Mouse (Mus musculus): ENCODE data around the gene Trim65. TPM values are rescaled to one million over a fixed set of nuclear protein-coding genes. Genes with fewer than 3 reads are reported as not detected.
A peak's percentile ranks its signal among the peaks of the same experiment; 100 is the strongest.
"Not testable (repeated sequence)": the region's sequence is repeated elsewhere in the genome, so short reads cannot be mapped to it uniquely, and the experiment has no call there.

The Trim65 gene
- total RNA-seq, 1 experiment from 2014 or later = 8.6 TPM

DNA sequence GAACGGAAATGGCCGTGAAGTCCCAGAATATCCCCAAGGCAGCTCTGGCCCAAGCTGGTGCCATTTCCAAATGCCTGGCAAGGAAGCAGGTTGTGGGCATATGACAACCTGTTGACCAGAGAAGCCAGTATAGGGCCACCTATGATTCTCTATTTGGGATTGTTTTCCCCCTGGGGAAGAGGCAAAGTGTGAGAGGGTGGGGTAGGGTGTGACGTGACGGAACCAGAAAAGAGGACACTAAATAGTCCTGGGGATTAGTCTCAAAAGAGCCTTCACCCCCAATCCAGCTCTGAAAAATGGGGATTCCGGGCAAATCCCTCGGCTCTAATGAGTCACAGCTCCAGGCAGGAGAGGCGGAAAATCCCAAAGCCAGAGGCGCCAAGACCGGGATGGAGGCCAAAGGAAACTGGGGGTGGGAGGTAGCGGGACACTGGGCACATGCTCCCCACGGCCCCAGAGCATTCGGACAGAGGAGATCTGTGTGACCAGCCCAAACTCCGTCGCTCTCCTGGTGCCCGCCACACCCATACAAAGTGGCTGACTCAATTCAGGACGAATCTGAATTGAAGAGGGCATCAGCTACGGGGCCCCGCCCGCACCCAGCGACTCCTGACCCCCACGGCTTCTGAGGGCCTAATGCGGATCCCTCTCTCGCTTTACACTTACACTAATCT is 22.3 kb downstream of the Trim65 start:
- peak; percentile 65 for DNase-seq

DNA sequence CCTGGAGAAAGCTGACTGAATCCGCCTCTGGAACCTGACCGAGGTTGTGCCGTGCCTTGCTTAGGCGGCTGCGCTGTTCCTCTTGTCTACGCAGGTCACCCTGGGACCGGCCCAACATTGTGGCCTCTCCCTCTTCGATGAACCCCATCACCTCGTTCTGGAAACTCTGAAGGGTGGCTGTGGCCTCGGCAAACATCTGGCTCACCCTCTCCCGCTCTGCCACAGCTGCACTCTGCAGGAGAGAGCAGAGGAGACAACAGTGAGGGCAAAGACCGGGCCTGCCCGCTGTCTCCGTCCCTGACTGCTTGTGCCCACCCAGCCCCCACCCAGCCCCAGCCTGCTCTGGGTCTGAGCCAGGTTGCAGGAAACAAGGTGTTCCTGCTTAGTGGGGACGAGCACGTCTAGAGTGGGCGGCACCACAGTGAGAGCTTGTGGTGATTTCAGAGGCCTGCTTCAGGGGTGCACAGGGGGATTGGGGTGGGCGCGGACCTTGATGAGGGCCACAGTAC is 23.1 kb downstream of the Trim65 start:
- no peak for DNase-seq

DNA sequence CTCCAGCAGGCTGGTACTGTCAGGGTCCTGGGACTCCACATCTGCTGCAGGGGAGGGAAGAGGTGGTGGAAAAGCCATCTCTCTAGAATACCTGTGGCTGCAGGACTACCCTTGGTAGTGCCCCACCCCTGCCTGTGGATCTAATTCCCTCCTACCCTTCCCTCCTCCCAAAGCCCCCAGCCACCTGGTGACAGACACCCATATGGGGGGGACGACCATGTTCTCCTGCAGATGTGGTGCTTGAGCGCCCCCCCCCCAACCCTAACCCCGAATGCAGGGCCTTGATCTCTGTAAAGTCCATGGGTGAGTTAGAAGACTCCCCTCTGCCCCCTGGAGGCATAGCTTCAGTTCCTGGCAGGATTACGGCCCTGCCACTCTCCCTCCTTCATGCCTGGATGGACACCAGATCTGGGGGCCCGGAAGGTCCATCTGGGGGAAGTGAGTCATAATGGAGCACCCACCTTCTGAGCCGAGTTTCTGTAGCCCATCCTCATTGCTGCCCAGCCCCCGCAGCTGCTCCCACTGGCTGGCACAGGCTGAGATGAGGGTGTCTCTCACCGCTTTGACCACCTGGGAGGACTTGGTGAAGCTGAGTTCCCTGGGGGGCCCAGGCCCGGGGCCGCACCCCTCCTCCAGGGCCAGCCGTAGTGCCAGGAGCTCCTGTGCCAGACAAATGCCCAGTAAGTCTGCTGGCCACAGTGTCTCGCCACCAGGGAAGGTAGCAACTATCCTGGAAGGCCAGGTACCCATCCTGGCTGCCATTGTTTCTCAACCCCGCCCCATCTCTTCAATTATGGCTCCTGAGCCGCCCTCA is 23.8 kb downstream of the Trim65 start:
- DNase-seq = no peak

DNA sequence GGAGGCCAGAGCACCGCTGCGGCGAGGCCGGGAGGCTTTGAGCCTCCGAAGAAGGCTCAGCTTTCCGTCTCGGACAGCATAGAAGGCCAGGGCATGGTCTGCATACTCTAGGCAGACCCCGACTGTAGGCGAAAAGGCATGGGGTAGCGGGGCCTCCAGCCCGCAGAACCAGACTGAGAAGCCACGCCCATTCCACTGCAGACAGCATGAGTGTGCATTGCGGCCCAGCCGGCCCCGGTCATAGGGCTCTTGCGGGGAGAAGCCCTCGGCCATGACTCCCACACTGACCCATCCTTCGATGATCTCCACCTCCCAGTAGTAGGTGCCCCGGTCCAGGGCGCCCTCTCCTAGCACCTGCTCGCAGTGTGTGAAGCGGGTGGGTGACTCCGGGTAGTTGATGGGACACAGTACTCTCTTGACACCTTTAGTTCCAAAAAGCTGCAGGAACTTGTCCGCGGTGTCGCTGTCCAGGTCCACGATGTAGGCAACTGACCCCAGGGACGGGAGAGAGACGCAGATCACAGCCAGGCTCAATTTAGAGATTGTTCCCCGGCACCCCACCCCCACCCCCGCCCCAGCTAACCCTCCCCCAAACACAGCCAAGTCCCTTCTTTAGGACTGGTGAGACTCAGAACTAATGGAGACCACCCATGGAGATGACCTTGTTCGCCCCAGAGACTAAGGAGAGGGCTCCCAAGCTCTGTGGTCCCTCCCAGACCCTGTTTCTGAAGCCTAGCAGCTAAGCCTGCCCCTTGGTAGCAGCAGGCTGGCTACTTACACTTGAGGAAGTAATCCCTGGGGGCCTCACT is 24.6 kb downstream of the Trim65 start:
- DNase-seq = no peak

DNA sequence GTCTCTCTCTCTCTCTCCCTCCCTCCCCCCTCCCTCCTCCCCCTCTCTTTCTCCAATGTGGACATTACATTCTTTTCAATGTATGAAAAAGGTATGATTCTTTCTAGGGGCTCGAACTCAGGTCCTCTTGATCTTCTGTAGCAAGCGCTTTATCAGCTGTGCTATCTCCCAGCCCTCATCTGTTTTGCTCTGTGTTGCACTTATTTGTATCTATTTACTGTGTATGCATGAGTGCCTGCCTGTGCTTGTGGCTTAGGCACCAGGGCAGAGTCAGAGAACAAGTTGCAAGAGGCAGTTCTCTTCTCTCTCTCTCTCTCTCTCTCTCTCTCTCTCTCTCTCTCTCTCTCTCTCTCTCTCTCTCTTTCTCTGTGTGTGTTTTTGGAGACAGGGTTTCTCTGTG is 25.9 kb downstream of the Trim65 start:
- DNase-seq = no peak

DNA sequence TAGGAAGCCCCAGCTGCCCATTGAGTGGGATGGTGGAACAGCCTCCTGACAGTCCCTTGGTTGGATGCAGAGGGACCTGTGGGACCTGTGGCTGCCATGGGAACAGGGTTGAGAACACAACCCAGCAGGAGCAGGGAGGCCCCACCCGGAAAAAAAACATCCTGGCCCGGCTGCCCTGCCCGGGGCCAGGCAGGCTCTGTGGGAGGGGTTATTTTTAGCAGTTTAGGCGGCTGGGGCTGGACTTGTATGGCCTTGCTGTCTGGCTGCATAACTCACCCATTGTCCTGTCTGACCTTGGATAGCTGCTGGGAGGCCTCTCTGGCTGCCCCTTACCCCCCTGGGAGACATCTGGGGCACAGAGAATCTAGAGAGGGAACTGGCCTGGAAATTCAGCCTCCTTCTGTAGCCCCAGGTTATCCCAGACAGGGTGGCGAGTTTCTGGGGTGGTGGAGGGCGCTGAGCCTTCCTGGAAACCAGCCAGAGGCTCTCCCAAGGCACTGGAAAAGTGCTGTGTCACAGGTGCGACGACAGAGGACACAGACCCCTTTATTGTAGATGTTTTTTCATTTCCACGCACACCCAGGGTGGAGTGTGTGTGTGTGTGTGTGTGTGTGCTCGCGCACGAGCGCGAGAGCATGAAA is 26.8 kb downstream of the Trim65 start:
- peak; percentile 85 for DNase-seq

DNA sequence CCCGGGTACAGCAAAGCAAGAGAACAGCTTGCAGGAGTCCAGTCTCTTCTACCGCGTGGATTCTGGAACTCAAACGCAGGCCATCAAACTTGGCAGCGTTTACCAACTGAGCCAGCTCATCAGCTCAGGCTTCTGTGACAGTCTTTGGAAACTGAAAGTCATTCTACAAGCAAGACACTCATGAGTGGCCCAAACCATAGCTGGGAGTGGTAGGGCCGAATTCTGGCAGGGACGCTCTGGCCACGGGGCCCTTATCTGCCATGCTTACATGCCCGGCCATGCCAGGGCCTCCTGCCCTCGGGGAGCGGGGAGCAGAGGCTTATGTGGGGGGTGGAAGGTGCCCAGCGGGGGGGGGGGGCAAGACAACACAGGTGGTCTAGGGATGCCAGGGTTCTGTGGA is 27.4 kb downstream of the Trim65 start:
- no peak for DNase-seq

DNA sequence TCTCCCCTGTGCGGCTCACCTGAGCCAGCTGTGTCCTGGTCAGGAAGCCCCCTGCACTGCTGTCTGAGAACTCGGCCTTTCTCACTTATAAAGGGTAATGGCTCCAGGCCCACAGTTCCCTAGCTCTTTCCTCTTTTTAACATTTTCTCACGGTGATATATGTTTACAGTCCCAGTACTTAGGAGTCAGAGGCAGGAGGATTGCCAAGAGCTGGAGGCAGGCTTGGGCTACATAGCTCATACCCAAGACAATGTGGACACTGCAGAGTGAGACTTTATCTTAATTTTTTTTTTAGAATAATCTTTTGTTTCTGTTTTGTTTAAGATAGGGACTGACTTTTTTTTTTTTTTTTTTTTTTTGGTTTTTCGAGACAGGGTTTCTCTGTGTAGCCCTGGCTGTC is 28.5 kb downstream of the Trim65 start:
- DNase-seq = no peak

DNA sequence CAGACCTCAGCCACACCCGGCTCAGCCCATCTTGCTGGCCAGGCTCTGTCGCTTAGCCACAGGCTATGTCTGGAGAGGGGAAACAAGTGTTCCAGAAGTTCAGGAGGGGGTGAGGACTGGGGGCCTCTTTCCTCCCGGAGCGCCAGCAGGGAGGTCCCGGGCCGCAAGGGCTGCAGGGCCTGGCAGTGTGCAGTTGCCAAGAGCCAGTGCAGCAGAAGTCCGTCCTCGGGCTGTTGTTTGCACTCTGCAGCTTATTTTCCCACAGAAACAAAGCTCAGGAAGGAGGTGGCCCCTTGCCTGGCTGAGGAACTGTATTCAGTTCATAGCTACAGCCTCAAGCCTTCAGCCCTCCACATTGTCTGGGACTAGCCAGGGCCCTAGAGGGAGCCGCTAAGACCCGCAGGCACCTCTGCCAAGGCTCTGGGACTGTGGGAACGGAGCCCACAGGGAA is 29.0 kb downstream of the Trim65 start:
- DNase-seq = peak; percentile 57

DNA sequence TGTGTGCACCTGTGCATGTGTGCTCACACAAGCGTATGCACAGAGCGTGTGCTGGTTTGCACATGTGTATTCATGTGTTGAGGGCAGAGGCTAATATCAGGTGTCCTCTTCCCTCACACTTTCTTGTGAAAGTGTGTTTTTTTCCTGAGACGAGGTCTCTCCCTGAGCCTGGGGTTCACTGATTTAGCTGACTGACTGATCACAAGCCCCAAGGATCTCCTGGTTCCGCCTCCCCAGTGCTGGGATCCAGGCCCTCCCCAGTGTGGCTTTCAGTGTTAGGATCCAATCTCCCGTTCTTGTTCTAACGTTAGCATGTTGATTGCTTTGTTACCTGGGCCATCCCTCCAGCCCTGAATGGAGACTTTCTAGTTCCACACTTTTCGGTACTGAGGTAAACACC is 30.1 kb downstream of the Trim65 start:
- DNase-seq = no peak

DNA sequence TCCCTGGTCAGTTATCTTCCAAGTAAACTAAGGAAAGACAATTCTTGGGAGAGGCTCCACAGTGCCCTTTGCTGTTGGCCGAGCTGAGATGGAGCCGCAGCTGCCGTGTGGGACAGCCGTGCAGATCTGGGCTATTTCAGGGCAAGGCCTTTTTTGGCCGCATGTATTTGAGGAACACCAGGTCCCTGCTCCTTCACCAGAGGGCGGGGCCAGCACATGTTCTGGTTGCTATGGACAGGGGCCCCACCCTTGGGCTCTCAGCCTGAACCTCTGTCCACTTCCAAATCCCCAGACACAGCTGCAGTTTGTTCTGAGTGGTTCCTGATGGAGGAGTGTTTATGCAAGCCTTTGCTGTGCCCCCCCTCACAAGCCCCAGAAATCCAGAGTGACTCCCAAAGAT is 30.5 kb downstream of the Trim65 start:
- DNase-seq = peak; percentile 54

DNA sequence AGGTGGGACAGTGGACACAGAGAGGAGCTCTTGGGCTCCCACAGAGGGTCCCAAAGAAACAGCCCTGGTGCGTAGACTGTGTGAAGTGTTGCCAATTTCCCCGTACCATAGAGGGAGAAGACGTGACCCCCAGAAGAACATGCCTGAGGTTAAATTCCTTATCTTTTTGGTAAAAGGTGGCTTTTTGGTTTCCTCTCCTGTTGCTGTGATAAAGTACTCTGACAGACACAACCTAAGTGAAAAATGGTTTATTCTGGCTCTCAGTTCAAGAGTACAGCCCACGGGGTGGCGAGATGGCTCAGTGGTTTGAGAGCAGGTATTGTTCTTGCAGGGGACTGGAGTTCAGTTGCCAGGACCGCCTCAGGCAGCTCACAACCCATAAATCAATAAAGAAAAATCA is 31.5 kb downstream of the Trim65 start:
- DNase-seq = no peak

DNA sequence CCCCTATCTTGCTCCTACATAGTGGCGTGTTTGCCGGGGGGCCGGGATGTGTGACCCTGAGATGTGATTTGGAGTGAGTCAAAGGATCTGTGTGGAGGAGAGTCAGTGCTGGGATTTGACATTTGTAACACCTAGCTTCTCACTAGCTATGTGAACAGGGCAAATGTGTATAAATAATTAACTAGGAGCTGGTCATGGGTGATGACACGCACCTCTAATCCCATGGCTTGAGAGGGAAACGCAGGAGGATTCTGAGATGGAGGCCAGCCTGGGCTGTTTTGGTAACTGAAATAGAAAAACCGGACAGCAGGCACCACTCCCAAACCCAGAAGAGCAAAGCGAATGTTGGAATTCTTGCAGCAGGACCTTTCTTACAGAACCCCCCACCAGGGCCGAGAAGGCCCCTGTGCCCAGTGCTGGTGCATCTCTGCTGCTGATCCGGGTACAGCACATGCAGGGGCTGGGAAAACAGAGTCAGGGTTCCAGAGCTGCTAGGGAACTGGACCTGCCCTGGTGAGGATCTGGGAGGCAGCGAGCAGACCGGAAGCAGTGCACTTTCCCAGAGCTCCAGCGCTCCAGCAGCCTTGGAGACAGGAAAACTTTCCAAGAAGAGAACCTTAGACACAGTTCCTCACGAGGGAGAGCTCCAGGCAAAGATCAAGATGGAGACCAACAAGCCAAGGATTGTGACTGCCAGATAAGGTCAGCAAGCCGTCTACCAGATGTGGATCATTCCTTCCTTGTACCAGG is 32.0 kb downstream of the Trim65 start:
- no peak for DNase-seq

DNA sequence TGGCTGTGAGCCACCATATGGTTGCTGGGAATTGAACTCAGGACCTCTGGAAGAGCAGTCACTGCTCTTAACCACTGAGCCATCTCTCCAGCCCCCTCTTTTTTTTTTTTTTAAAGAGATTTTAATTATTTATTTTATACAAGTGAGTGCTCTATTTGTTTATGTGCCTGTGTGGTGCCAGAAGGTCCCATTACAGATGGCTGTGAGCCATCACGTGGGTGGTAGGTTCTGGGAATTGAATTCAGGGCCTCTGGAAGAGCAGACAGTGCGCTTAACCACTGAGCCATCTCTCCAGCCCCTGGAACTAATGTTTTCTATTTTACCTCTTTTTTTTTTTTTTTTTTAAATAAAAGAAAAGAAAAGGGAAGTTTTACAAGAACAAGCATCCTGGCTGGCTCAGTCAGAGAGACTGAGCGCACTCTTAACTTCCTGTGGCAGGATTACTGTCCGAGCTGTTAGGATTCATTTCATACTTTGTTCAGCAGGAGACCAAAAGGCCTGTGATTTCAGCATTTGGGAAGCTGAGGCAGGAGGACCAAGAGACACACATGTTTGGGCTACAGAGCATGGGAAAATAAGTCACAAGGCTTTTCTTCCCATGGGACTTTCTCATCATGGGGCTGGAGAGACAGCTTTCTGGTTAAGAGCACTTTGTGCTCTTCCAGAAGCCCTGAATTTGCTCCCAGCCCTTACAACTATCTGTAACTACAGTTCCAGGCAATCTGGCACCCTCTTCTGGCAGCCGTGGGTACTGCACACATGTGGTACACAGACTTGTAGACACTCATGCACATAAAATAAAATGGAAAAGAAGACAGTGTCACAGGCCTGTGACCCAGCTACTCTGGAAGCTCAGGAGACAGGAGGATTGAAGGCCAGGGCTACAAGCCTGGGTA is 34.5 kb downstream of the Trim65 start:
- DNase-seq = peak; percentile 59

DNA sequence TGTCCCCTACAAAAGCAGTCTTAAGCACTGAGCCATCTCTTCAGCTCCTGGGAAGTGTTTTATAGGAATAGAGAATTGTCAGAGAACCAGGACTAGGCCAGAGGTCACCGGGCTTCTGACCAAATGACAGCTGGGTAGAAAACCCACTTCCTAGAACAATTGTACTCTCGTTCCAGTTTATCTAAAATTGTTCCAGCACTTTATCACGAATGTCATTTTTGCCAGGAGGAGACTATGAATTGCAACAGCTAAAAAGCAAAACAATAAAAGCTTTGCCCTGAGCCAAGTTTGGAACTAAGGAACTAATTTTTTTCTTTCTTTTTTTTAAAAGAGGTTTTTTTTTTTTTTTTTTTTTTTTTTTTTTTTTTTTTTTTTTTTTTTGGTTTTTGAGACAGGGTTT is 35.4 kb downstream of the Trim65 start:
- DNase-seq = peak; percentile 76

DNA sequence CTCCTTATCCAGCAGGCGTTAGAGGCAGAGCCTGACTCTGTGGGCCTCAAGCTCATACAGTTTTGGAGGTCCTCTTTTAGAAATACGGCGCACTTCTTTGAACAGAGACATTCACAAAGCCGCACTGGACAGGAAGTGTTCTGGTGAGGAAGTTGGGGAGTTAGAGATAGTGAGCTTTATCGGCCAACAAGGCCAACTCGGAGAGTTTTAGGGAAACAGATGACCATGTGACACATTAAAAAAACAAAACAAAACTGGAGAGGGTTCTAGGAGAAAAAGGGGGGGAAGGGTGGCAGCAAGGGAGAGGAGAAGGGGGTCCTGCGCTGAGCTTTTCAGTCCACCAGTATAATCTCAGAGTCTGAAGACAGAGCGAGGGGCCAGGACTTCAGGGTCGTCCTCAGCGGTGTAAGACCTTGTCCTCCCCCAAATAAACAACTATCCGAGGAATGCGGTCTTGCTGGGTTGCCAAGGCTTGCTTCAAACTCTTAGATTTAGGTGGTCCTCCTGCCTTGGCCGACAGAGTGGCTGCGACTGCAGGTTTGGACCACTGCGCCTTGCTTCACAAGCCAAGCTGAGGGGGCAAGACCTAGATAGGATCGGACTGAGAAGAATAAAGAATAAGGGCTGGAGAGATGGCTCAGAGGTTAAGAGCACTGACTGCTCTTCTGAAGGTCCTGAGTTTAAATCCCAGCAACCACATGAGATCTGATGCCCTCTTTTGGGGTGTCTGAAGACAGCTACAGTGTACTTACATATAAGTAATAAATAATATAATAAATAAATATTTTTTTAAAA is 37.0 kb downstream of the Trim65 start:
- DNase-seq = peak; percentile 48

DNA sequence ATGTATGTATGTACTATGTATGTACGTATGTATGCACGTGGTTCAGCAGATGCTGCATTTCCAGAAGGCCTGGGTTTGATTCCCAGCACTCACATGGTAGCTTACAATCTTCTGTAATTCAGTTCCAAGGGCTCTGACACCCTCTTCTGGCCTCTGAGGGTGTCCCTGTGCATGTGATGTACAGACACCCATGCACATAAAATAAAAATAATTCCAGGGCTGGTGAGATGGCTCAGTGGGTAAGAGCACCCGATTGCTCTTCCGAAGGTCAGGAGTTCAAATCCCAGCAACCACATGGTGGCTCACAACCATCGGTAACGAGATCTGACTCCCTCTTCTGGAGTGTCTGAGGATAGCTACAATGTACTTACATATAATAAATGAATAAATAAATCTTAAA is 38.0 kb downstream of the Trim65 start:
- not testable (repeated sequence) for DNase-seq

DNA sequence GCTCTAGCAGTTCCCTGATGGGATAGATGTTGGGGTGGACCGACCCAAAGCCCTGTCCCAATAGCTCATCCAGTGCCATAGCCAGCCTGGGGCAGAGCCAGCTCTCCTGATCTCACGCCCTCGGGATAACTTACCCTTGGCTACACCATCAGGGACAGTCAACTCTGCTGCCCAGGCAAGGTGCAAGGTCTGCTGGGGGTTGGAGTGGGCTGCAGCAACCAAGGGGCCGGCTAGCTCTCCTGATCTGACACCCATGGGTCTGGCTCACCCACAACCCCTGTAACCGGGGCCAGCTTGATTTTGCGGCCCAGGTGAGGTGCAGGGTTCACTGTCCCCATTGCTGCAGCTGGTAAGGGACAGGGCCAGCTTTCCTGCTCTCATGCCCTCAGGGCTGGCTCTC is 39.3 kb downstream of the Trim65 start:
- no peak for DNase-seq

DNA sequence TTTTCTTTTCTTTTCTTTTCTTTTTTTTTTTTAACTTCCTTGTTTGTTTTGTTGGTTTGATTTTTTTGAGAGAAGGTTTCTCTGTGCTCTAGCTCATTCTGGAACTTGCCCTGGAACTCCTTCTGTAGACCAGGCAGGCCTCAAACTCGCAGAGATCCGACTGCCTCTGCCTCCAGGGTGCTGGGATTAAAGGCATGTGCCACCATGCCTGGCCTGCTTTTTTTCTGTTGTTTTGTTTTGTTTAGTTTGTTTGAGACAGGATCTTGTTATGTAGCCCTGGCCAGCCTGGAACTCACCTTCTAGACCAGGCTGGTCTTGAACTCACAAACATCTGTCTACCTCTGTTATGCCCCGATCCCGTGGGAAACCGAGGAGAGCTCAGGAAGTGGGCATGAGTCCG is 41.4 kb downstream of the Trim65 start:
- no peak for DNase-seq
